Mouse (Mus musculus): Measurements from ENCODE around the gene 3830406C13Rik. TPM values are rescaled to one million over a fixed set of nuclear protein-coding genes. Genes with fewer than 3 reads are reported as not detected.
"Not testable (repeated sequence)": the region's sequence is repeated elsewhere in the genome, so short reads cannot be mapped to it uniquely, and the experiment has no call there.

Gene 3830406C13Rik
- 31.3 and 35.9 TPM in 2 replicates for polyA plus RNA-seq (2015; fragmentation: Nextera tagmentation; extraction: Ambion mirVana)

- WGBS = under 1% methylated on average over 48 of the region's 48 CpGs
- H3K4me2 ChIP-seq (ENCODE audit: low read depth, low read length) = peak within 1 kb of the TSS; percentile 86
- peak within 1 kb of the TSS; percentile 96 for H3K4me3 ChIP-seq (ENCODE audit: low read length)
- H3K9me3 ChIP-seq (replicated peaks; ENCODE audit: control insufficient read depth, low read length) = no peaks in the 10 kb centered on the region; the same call in 1 of the 2 replicates
- no peaks in the 10 kb centered on the region for H3K36me3 ChIP-seq (ENCODE audit: control insufficient read depth, insufficient read depth)
- peak within 1 kb of the TSS; percentile 97 for H3K9ac ChIP-seq (ENCODE audit: low read length)
- H3K4me1 ChIP-seq (ENCODE audit: control insufficient read depth, insufficient read depth, low read length) = no peaks in the 10 kb centered on the region
- peak within 1 kb of the TSS; percentile 98 for H3K27ac ChIP-seq (ENCODE audit: low read length)
- ATAC-seq (replicated peaks; ENCODE audit: extremely low read depth, insufficient read depth, low FRiP score) = peak; percentile 98
- no peaks in the 10 kb centered on the region for H3K27me3 ChIP-seq (ENCODE audit: control insufficient read depth, insufficient read depth, low read length)
Observed at GRCm38 (mm10) chr14:12284141-12284912, at the start of gene 3830406C13Rik. Gene 3830406C13Rik (plus strand): TSS chr14:12284173.

GRCm38 (mm10) chr14:12243726-12244125 is 40.2 kb upstream of the 3830406C13Rik start:
- Histone ChIP-seq H3K9me3 (replicated peaks; ENCODE audit: control insufficient read depth, low read length) (no peaks in the 10 kb centered on the region), H3K27ac (ENCODE audit: low read length) (no peak overlapping the region; the same call in 1 of the 2 replicates), H3K27me3 (ENCODE audit: control insufficient read depth, insufficient read depth, low read length) (no peaks in the 10 kb centered on the region), H3K36me3 (ENCODE audit: control insufficient read depth, insufficient read depth) (no peaks in the 10 kb centered on the region), H3K4me1 (ENCODE audit: control insufficient read depth, insufficient read depth, low read length) (peaks cover 4% of the 10 kb centered on the region), H3K4me2 (ENCODE audit: low read depth, low read length) (no peak overlapping the region), H3K9ac (ENCODE audit: low read length) (no peak overlapping the region), H3K4me3 (ENCODE audit: low read length) (no peak overlapping the region)
- no peak for ATAC-seq (replicated peaks; ENCODE audit: extremely low read depth, insufficient read depth, low FRiP score)
- WGBS = 47% methylated on average over 4 of the region's 4 CpGs

GRCm38 (mm10) chr14:12276031-12276430 is 7.9 kb upstream of the 3830406C13Rik start:
- H3K27ac ChIP-seq (ENCODE audit: low read length) = no peak overlapping the region
- H3K9ac ChIP-seq (ENCODE audit: low read length) = no peak overlapping the region
- H3K9me3 ChIP-seq (replicated peaks; ENCODE audit: control insufficient read depth, low read length) = no peaks in the 10 kb centered on the region
- no peak for ATAC-seq (replicated peaks; ENCODE audit: extremely low read depth, insufficient read depth, low FRiP score)
- H3K4me3 ChIP-seq (ENCODE audit: low read length) = no peak overlapping the region
- 60% methylated on average over 3 of the region's 3 CpGs for WGBS
- no peak overlapping the region for H3K4me2 ChIP-seq (ENCODE audit: low read depth, low read length)
- no peaks in the 10 kb centered on the region for H3K36me3 ChIP-seq (ENCODE audit: control insufficient read depth, insufficient read depth)
- H3K4me1 ChIP-seq (ENCODE audit: control insufficient read depth, insufficient read depth, low read length) = no peaks in the 10 kb centered on the region
- H3K27me3 ChIP-seq (ENCODE audit: control insufficient read depth, insufficient read depth, low read length) = no peaks in the 10 kb centered on the region; the same call in 1 of the 2 replicates

- ATAC-seq (replicated peaks; ENCODE audit: extremely low read depth, insufficient read depth, low FRiP score) = no peak
- Histone ChIP-seq H3K36me3 (ENCODE audit: control insufficient read depth, insufficient read depth) (no peaks in the 10 kb centered on the region), H3K4me1 (ENCODE audit: control insufficient read depth, insufficient read depth, low read length) (no peaks in the 10 kb centered on the region), H3K9ac (ENCODE audit: low read length) (peak within 1 kb of the TSS; percentile 97), H3K4me3 (ENCODE audit: low read length) (peak within 1 kb of the TSS; percentile 96), H3K9me3 (replicated peaks; ENCODE audit: control insufficient read depth, low read length) (no peaks in the 10 kb centered on the region; the same call in 1 of the 2 replicates), H3K4me2 (ENCODE audit: low read depth, low read length) (peak within 1 kb of the TSS; percentile 86), H3K27ac (ENCODE audit: low read length) (peak within 1 kb of the TSS; percentile 98), H3K27me3 (ENCODE audit: control insufficient read depth, insufficient read depth, low read length) (no peaks in the 10 kb centered on the region; the same call in 1 of the 2 replicates)
- WGBS = 67% methylated on average over 6 of the region's 6 CpGs
Observed at GRCm38 (mm10) chr14:12283641-12284040, 332 bp upstream of the 3830406C13Rik start, which contains the start of gene Gm49355. Gene Gm49355 (plus strand): TSS chr14:12283976.

GRCm38 (mm10) chr14:12289747-12290146 is 5.8 kb downstream of the 3830406C13Rik start:
- H3K9me3 ChIP-seq (replicated peaks; ENCODE audit: control insufficient read depth, low read length); H3K36me3 ChIP-seq (ENCODE audit: control insufficient read depth, insufficient read depth); H3K9ac ChIP-seq (ENCODE audit: low read length); H3K27ac ChIP-seq (ENCODE audit: low read length); H3K4me1 ChIP-seq (ENCODE audit: control insufficient read depth, insufficient read depth, low read length); H3K27me3 ChIP-seq (ENCODE audit: control insufficient read depth, insufficient read depth, low read length); H3K4me3 ChIP-seq (ENCODE audit: low read length); H3K4me2 ChIP-seq (ENCODE audit: low read depth, low read length); ATAC-seq (replicated peaks; ENCODE audit: extremely low read depth, insufficient read depth, low FRiP score): not testable (repeated sequence)

- ATAC-seq (replicated peaks; ENCODE audit: extremely low read depth, insufficient read depth, low FRiP score) = no peak
- Histone ChIP-seq H3K27ac (ENCODE audit: low read length) (no peak overlapping the region), H3K4me2 (ENCODE audit: low read depth, low read length) (no peak overlapping the region), H3K27me3 (ENCODE audit: control insufficient read depth, insufficient read depth, low read length) (no peaks in the 10 kb centered on the region), H3K9ac (ENCODE audit: low read length) (no peak overlapping the region), H3K9me3 (replicated peaks; ENCODE audit: control insufficient read depth, low read length) (no peaks in the 10 kb centered on the region), H3K4me3 (ENCODE audit: low read length) (no peak overlapping the region), H3K36me3 (ENCODE audit: control insufficient read depth, insufficient read depth) (no peaks in the 10 kb centered on the region; the same call in 1 of the 2 replicates), H3K4me1 (ENCODE audit: control insufficient read depth, insufficient read depth, low read length) (no peaks in the 10 kb centered on the region)
- 83% methylated on average over 7 of the region's 7 CpGs for WGBS
Observed at GRCm38 (mm10) chr14:12296391-12296790, 12.4 kb downstream of the 3830406C13Rik start.

- no peak overlapping the region for H3K27ac ChIP-seq (ENCODE audit: low read length)
- no peaks in the 10 kb centered on the region for H3K4me1 ChIP-seq (ENCODE audit: control insufficient read depth, insufficient read depth, low read length)
- no peak overlapping the region for H3K4me2 ChIP-seq (ENCODE audit: low read depth, low read length)
- H3K36me3 ChIP-seq (ENCODE audit: control insufficient read depth, insufficient read depth) = no peaks in the 10 kb centered on the region; the same call in 1 of the 2 replicates
- no peak overlapping the region for H3K9ac ChIP-seq (ENCODE audit: low read length)
- ATAC-seq (replicated peaks; ENCODE audit: extremely low read depth, insufficient read depth, low FRiP score) = no peak
- no peaks in the 10 kb centered on the region for H3K9me3 ChIP-seq (replicated peaks; ENCODE audit: control insufficient read depth, low read length)
- H3K27me3 ChIP-seq (ENCODE audit: control insufficient read depth, insufficient read depth, low read length) = no peaks in the 10 kb centered on the region
- H3K4me3 ChIP-seq (ENCODE audit: low read length) = no peak overlapping the region
Observed at GRCm38 (mm10) chr14:12299171-12299570, 15.2 kb downstream of the 3830406C13Rik start.

- Histone ChIP-seq H3K36me3 (ENCODE audit: control insufficient read depth, insufficient read depth) (no peaks in the 10 kb centered on the region; the same call in 1 of the 2 replicates), H3K9me3 (replicated peaks; ENCODE audit: control insufficient read depth, low read length) (no peaks in the 10 kb centered on the region), H3K27me3 (ENCODE audit: control insufficient read depth, insufficient read depth, low read length) (no peaks in the 10 kb centered on the region), H3K4me3 (ENCODE audit: low read length) (no peak overlapping the region), H3K4me1 (ENCODE audit: control insufficient read depth, insufficient read depth, low read length) (no peaks in the 10 kb centered on the region), H3K9ac (ENCODE audit: low read length) (no peak overlapping the region), H3K4me2 (ENCODE audit: low read depth, low read length) (no peak overlapping the region), H3K27ac (ENCODE audit: low read length) (no peak overlapping the region)
- no peak for ATAC-seq (replicated peaks; ENCODE audit: extremely low read depth, insufficient read depth, low FRiP score)
- WGBS = 79% methylated on average over 6 of the region's 6 CpGs
Observed at GRCm38 (mm10) chr14:12299654-12300053, 15.7 kb downstream of the 3830406C13Rik start.

- 70% methylated on average over 4 of the region's 4 CpGs for WGBS
- Histone ChIP-seq H3K36me3 (ENCODE audit: control insufficient read depth, insufficient read depth) (no peaks in the 10 kb centered on the region; the same call in 1 of the 2 replicates), H3K4me3 (ENCODE audit: low read length) (no peak overlapping the region), H3K4me1 (ENCODE audit: control insufficient read depth, insufficient read depth, low read length) (no peaks in the 10 kb centered on the region), H3K27ac (ENCODE audit: low read length) (no peak overlapping the region), H3K9me3 (replicated peaks; ENCODE audit: control insufficient read depth, low read length) (no peaks in the 10 kb centered on the region), H3K4me2 (ENCODE audit: low read depth, low read length) (no peak overlapping the region), H3K27me3 (ENCODE audit: control insufficient read depth, insufficient read depth, low read length) (no peaks in the 10 kb centered on the region), H3K9ac (ENCODE audit: low read length) (no peak overlapping the region)
- no peak for ATAC-seq (replicated peaks; ENCODE audit: extremely low read depth, insufficient read depth, low FRiP score)
Observed at GRCm38 (mm10) chr14:12300275-12300674, 16.3 kb downstream of the 3830406C13Rik start.
